Mouse (Mus musculus): Measurements from ENCODE around the gene Muc2. TPM values are rescaled to one million over a fixed set of nuclear protein-coding genes. Genes with fewer than 3 reads are reported as not detected.
"Not testable (repeated sequence)": the region's sequence is repeated elsewhere in the genome, so short reads cannot be mapped to it uniquely, and the experiment has no call there.

The Muc2 gene
- total RNA-seq (2021), result 1 to 10 TPM in 1 of 2 experiments, under 1 TPM in 1; 0.50 to 2.7 TPM
- long read RNA-seq, experiment 1, result 0 reads
- long read RNA-seq, experiment 2, result 0 reads

DNA sequence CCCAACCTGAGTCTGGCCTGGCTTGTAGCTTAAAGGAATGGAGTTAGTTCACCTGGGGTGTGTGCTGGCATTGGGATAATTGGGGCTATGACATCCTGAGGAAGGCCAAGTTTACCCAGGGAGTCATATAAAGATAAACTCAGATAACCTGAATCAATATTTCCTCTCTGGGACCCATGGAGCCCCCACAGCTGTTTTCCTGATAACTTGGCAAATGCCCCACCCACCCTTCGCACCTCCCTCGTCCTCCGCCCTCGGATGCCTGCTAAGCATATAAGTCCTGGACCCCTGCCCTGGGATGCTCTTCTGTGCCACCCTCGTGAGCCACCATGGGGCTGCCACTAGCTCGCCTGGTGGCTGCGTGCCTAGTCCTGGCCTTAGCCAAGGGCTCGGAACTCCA, at the start of gene Muc2:
Muc2 (plus strand) TSS at position 301 of the 400 bp plus-strand sequence.
- DNase-seq (ENCODE audit: low spot score in 2 of 2), result no peak

DNA sequence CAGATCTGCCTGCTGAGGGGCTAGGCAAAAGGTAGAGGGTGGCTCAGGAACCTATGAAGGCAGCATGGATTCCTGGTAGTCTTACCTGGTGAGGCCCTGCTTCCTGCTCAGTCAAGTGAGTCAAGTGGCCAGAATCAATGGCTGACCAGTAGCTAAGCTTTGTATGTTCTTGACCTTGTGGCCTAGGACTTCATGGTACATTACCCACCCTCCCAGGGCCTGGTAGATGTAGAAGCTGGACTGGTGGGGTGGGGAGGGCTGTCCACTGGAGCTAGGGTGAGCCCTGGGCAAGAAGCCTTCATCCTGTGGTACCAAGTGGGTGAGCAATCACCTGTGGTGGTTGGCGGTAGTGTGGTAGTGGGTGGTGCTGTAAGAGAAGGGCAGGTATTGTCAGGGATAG, 47.8 kb upstream of the Muc2 start:
- DNase-seq (ENCODE audit: low spot score in 2 of 2), result no peak

DNA sequence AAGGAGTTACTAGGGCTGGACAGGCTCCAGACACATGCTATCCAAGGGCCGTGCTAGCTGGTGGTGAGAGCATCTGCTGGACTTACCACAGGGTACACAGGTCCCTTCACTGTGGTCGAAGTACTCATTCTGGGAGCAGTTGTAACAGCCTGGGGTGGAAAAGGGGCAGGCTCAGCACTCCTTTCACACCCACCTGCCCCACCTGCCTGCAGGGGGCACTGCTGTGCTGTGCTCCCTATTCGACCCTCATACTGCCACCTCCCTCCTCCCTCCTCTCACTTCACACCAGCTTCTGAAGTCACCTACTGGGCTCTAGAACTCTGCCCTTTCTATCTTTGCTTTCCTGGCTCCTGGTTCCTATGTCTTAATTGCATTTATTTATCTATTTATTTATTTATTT, 47.0 kb upstream of the Muc2 start:
- DNase-seq (ENCODE audit: low spot score in 2 of 2), result no peak

DNA sequence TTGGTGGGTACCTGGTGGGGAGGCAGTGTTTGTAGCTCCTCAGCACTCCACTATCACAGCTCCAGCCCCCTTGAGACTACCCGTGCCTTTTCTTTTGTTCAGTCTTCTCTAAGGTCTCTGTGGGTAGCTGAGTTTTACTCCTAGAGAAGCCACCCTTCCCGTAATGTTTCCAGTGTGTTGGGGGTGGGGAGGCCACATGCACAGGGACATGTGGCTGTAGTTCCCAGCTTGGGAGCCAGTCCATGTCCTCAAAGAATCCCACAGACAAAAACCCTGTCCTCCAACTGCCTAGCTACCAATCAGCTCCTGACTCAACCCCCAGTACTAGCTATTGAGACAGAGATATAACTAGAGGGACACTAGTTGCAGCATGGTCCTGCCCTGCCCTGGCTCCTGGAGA, 43.1 kb upstream of the Muc2 start:
- no peak for DNase-seq (ENCODE audit: low spot score in 2 of 2)

DNA sequence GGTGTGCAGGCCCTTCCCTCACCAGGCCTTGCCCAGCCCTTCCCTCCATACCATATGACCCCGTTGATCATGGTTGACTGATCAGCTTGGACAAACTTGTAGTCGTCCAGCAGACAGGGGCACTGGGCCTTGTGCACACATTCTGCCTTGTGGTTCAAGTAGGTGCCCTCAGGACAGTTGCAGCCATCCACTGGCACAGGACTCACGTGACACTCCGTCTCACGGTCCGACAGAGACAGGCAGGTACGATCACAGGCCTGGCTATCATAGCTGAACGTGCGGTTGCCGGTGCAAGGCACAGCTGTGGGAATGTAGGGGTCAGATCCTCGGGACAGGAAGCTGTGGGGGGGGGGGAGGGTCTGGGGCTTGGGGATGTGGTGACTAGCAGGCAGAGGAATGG, 42.3 kb upstream of the Muc2 start:
- no peak for DNase-seq (ENCODE audit: low spot score in 2 of 2)

DNA sequence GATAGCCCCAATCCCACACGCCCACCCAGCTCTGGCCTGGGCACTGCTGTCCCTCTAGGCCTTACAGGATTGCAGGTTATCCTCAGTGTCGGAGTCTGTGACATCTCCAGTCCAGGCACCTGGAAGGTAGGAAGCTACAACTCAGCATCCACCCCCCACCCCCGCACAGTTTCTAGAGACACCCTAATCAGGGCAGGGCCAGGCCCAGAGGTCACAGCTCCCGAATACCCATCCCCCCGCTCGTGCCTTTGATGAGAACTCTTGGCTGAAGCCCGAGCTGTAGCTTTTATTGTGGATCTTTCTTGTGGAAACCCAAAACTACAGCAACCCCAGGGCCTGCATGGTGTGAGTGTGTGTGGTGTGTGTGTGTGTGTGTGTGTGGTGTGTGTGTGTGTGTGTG, 37.9 kb upstream of the Muc2 start:
- no peak for DNase-seq (ENCODE audit: low spot score in 2 of 2)

DNA sequence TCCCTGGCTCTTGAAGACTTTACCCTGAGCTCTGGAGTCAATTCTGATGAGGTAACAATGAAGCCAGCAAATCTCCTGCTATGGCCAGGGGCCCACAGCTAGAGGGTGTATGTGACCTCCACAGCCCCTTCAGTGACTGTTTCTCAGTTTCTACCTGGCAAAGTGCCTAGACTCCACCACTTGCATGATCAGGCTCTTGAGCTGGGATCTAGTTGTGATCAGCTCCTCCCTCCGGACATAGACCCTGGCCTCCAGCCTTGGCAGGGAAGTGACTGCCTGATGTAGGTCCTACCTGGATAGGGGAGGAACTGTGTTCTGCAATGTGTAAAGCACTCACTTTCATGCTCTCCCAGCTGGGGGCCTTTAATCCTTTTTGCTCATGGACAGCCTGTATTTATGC, 29.8 kb upstream of the Muc2 start:
- no peak for DNase-seq (ENCODE audit: low spot score in 2 of 2)

DNA sequence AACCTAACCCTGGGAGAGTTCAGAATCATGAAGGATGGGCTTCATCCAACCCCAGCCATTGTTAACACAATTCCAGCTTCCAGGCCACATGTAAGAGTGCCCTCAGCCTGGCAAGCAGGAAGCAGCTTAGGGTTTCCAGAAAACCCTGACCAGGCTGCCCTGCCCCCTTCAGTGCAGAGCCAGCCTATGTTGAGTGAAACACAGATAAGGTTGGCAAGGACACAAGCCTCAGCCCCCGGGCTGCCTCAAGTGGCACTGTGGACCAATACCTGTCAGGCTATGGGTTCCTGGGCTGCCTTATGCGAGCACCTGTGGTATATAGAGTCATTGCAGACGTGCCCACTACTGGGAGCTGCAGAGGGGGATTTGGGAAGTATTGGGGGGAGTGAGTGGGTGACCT, 28.7 kb upstream of the Muc2 start:
- no peak for DNase-seq (ENCODE audit: low spot score in 2 of 2)

DNA sequence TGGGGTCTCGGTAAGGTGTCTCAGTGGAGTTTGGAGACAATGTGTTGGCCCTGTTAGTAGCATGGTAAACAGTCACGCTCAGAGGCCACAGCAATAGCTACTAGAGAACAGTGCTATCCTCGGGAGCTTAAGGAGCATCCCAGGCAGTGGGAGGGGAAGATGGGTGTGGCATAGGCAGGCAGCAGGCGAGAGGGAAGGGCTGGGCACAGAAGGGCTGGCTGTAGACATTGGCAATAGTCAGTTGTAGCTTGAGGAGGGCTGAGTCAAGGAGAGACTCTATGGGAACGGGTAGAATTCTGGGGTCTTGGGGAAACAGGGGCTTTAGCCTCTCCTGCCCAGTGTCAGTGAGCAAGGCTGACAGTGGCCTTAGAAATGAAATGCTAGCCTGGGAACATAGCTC, 27.9 kb upstream of the Muc2 start:
- DNase-seq (ENCODE audit: low spot score in 2 of 2), result no peak

DNA sequence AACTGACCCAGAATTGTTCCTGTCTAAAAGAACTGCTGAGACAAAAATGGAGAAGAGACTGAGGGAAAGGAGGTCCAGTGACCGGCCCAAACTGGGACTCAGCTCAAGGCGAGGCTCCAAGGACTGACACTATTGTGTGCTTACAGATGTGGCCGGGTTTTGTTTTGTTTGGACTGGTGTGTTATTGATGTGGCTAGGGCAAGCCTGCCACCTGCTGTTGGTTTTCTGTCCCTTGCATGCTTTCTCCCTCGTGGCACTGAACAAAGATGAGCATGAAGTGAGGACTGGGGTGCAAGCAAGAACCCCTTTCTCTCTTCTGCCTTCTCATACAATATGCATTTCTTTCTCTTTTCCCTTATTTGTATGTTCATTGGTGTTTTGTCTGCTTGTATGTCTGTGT, 23.9 kb upstream of the Muc2 start:
- DNase-seq (ENCODE audit: low spot score in 2 of 2), result peak; percentile 25 to 30

DNA sequence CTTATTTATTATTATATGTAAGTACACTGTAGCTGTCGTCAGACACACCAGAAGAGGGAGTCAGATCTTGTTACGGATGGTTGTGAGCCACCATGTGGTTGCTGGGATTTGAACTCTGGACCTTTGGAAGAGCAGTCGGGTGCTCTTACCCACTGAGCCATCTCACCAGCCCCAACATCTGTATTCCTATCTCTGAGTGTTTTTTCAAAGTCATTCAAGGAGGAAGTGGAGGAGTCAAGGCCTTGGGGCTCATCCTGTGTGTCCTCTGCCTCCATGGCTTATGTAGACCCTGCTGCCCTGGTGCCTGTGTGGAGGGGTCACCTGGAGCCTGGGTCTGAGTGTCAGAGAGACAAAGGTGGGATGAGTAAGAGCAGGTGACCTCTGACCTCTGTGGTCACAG, 21.0 kb upstream of the Muc2 start:
- not testable (repeated sequence) for DNase-seq (ENCODE audit: low spot score in 2 of 2)

DNA sequence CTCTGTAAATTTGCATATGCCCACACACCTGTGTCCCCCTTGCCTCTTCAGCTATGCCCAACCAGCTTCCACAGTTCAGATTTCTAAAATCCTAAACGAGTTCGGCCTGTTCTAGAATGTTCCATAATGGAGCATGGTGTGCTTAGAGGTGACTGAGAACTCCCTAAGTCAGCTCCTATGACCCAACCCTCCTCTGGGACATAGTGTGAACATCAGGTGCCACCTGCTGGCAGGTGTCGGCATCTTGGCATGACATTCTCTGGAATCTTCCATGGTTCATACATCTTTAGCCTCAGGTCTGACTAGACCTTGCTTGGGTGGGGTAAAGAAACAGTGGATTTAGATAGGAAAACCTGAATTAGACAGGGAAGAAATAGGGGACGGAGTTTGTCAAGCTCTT, 19.1 kb upstream of the Muc2 start:
- DNase-seq (ENCODE audit: low spot score in 2 of 2), result no peak

DNA sequence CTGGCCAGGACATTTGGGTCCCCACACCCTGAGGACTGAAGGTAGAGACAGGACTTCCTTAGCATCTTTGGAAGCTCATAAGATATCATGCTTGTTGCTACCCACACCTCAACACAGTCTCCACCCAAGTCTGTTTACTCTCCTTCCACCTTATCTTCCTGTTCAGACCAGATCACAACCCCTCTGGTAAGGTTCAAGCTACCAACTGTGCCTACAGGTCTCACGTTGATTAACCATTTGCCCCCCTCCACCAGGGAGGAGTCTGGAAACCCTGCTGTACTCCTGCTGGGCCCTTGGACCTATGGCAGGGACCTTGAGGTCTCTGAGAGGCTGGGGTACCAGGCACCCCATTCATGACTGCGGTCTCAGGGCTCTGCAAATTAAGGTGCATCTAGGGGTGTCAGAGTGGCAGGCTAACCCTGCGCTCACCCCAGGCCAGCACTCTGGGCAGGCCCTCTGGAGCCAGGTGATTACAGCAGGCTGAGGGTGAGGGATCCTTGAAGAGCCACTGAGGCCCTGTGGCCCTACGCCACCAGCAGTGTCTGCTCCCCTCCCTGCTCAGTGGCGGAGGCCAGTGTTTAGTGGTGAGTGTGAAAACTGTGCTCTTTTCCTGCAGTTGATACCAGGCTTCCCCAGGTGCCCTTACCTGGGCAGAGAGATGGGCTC, 18.4 kb upstream of the Muc2 start:
- DNase-seq (ENCODE audit: low spot score in 2 of 2), result no peak

DNA sequence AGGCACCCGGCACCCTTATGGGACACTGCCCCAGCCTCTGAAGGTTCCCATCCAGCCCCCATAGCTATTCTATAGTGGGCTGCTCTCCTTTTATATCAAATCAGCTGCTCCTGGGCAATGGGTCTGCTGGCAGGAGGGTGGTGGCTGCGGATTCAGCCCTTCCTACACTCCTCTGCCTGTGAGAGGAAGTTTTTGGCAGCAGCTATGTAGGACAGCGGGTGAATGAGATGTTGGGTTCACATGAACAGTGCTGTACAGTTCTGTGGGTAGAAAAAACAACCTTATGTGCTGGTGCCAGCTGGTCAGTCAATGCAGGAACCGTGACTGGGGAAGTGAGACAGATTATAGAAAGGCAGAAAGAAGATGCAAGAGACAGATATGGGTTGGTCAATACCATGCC, 11.2 kb upstream of the Muc2 start:
- no peak for DNase-seq (ENCODE audit: low spot score in 2 of 2)

DNA sequence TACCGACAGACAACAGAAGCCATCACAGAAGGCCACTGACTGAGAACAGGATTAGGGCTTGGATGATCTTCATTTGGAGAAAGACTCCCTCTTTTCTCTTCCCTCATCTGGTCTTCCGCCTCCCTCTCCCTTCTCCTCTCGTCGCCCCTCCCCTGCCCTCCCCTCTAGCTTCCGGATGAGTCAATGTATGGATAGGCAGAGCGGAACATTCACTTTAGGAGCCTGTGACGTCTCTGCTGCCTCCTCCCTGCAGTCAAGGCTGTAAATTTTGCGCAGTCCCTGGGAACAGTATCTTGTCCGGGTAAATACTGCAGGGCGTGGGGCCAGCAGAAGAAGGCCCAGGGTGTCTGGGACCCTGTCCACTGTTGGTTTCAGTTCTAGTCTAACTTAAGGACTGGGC, 2.8 kb upstream of the Muc2 start:
- DNase-seq (ENCODE audit: low spot score in 2 of 2), result no peak

DNA sequence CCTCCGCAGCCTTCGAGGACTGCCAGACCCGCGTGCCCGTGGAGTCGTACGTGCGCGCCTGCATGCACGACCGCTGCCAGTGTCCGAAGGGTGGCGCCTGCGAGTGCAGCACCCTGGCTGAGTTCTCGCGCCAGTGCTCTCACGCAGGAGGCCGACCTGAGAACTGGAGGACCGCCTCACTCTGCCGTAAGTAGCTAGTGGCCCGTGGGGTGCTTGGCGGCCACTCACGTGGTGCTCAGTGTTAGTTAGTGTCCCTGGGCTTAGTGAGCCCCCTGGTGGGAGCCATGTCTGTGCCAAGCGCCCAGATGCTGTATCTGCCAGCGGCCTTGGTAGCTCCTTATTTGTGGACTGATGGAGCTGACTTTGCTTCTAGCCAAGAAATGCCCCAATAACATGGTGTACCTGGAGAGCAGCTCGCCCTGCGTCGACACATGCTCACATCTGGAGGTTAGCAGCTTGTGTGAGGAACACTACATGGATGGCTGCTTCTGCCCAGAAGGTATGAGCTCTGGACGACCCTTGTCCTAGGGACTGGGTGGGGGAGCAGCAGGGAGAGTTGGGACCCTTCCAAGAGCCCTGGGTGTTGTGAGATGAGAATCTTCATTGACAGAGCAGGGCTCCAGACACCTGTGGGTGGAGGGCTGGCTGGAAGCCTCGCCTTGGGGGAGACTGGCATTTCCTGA, 3.6 kb downstream of the Muc2 start:
- DNase-seq (ENCODE audit: low spot score in 2 of 2), result no peak

DNA sequence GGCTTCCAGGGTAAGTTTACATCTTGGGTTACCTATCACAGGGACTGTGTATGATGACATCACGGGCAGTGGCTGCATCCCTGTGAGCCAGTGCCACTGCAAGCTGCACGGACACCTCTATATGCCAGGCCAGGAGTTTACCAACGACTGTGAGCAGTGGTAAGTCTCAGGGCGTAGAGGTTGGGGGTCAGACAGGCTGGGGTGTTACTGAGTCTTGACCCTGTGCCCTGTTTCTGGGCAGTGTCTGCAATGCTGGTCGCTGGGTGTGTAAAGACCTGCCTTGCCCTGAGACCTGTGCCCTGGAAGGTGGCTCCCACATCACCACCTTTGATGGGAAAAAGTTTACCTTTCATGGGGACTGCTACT, 4.1 kb downstream of the Muc2 start:
- DNase-seq (ENCODE audit: low spot score in 2 of 2), result no peak

DNA sequence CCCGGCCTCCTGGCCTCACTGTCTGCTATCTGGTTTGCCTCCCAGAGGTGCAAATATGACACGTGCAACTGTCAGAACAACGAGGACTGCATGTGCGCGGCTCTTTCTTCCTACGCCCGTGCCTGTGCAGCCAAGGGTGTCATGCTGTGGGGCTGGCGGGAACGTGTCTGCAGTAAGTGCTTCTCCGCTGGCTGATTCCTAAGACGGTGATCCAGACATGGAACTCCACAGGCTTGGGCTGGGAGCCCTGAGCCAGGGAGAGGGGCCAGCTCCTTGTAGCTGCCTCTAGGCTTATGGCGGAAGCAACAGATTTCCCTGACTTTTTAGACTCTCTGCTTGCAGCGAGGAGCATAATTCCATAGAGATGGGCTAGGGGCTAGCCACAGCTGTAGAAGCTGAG, 6.4 kb downstream of the Muc2 start:
- DNase-seq (ENCODE audit: low spot score in 2 of 2), result no peak

DNA sequence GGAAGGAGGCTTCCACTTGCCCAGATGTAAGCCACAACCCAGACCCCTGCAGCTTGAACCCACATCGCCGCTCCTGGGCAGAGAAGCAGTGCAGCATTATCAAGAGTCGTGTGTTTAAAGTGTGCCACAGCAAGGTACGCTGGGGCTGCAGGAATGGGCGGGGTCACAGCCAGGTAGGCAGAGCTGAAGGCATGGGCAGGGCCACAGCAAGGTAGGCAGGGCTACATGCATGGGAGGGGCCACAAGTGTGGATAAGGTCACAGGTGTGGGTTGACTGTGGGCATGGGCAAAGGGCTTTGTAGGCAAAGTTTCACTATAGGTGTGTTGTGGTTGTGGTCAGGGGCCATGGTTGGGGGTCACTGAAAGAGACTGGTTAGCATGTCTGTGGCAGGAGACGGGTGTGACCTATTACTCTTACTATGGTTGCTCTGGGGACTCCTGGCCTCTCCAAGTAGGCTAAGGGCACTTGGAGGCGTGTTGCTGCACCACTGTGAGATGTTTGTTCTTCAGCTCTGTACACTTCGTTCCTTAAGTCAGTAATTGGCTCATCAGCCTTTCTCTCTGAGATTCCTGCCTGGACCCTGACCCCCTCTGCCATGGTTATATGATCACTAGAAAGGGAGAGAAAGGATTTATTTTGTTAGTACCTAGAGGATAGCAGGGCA, 9.5 kb downstream of the Muc2 start:
- no peak for DNase-seq (ENCODE audit: low spot score in 2 of 2)

DNA sequence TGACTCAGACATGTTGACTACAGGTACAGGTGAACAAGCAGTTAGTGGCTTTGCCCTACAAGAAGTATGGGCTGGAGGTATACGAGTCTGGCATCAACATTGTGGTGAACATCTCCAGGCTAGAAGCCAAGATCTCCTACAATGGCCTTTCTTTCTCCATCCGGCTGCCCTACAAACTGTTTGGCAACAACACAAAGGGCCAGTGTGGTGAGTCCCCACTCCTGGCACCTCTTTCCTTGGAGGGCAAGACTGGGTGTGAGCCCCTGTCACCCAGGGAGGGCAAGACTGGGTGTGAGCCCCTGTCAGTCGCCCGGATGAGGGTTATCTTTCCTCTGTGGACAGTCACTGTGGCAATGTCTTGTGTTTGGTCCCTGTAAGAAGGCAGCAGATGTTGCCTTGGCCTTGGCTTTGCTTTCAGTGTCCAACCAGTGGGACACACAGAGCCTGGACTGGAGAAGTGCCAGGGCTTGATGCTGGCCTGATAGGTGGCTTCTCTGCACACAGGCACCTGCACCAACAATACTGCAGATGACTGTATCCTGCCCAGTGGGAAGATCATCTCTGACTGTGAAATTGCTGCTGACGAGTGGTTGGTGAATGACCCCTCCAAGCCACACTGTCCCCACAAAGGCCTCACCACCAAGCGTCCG, 57.4 kb downstream of the Muc2 start:
- DNase-seq (ENCODE audit: low spot score in 2 of 2), result no peak

DNA sequence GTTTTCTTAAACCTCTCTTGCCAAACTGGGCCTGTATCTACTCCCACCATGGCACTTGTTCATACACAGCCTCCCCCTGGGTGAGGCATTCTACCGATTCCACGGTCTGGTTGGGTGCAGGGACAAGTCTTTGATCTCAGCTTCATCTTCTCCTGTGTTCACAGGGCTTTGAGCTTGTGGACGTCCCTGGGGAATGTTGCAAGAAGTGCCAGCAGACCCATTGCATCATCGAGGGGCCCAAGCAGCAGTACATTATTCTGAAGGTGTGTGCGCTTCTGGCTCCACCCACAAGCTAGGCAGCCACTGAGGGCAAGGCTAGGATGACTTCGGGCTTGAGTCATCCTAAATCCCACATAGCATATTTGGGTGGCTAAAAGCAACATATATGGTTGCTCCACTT, 62.4 kb downstream of the Muc2 start:
- DNase-seq (ENCODE audit: low spot score in 2 of 2), result no peak

DNA sequence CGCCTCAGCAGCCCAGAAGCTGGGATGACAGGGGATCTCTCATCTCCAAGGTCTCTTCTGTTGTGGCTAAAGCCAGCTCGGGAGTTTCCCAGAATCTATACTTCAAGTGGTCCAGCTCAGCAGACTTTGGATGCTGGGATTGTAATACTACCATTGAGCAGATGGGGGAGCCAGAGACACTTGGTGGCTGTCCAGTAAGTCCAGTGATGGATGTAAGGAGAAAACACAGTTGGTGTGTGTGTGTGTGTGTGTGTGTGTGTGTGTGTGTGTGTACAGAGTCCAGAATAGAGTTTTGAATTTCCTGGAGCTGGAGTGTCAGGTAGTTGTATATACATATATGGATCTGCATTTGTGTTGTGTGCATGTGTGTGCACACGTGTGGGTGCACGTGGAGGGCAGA, 65.7 kb downstream of the Muc2 start:
- DNase-seq (ENCODE audit: low spot score in 2 of 2), result peak; percentile 62 to 69
